Mouse (Mus musculus) kidney, postnatal 0 days (tissue): Measurements from ENCODE around the gene Pawr. TPM values are rescaled to one million over a fixed set of nuclear protein-coding genes. Genes with fewer than 3 reads are reported as not detected.

ENCODE experiments used
- ATAC-seq: fragments of 200-750 bp; cut with Nextera tagmentation; replicated peaks from 2 replicates; pipeline ENCODE4 v1.8.0; 2017; ENCODE audit warnings: low read depth, moderate number of reproducible peaks, moderate TSS enrichment, moderate library complexity; ENCODE audit not compliant: low FRiP score
- DNase-seq: peaks from one replicate; pipeline ENCODE4 v3.0.0-alpha.2; 2016; ENCODE audit warnings: low spot score
- H3K27ac ChIP-seq: fragments of 300-500 bp; sonication (generic); 2 replicates; pipeline ENCODE4 v1.5.1; 2014; ENCODE audit warnings: mild to moderate bottlenecking
- H3K27me3 ChIP-seq: fragments of 300-500 bp; sonication (generic); 2 replicates; pipeline ENCODE4 v1.6.1; 2014; ENCODE audit warnings: low read length, mixed read lengths; ENCODE audit not compliant: insufficient read depth
- H3K36me3 ChIP-seq: fragments of 300-500 bp; sonication (generic); 2 replicates; pipeline ENCODE4 v1.6.1; 2014; ENCODE audit warnings: low read length, mixed read lengths; ENCODE audit not compliant: insufficient read depth
- H3K4me1 ChIP-seq: fragments of 300-500 bp; sonication (generic); replicated peaks from 2 replicates; pipeline ENCODE4 v1.6.1; 2014; ENCODE audit warnings: antibody characterized with exemption, low read length, mixed read lengths; ENCODE audit not compliant: insufficient read depth
- H3K4me2 ChIP-seq: fragments of 300-500 bp; sonication (generic); 2 replicates; pipeline ENCODE4 v1.6.1; 2014; ENCODE audit warnings: mild to moderate bottlenecking, low read length, moderate library complexity, mixed read lengths
- H3K4me3 ChIP-seq: fragments of 300-500 bp; sonication (generic); replicated peaks from 2 replicates; pipeline ENCODE4 v1.5.1; 2014; ENCODE audit warnings: low read depth, low read length
- H3K9ac ChIP-seq: fragments of 300-500 bp; sonication (generic); 2 replicates; pipeline ENCODE4 v1.6.1; 2014; ENCODE audit warnings: low read depth, low read length
- H3K9me3 ChIP-seq: fragments of 300-500 bp; sonication (generic); replicated peaks from 2 replicates; pipeline ENCODE4 v1.6.1; 2016; ENCODE audit warnings: low read length, inconsistent platforms, mixed read lengths
- CTCF ChIP-seq: IDR thresholded peaks from 2 replicates; pipeline ENCODE4 v1.5.1; 2016; ENCODE audit warnings: antibody characterized with exemption, low read depth, mild to moderate bottlenecking, moderate library complexity
- WGBS: fragments of 180-500 bp; shearing (Covaris S2); extraction: QIAGEN DNeasy Blood & Tissue Kit; methylation state at CpG from one replicate; pipeline ENCODE4 v1.1.7; 2014; 5-methylcytosine and 5-hydroxymethylcytosine counted together
- polyA plus RNA-seq: library from polyadenylated mRNA; unstranded; fragments of >200 nt; fragmentation: Nextera tagmentation; extraction: Ambion mirVana; gene quantifications from 2 replicates; pipeline ENCODE4 v1.2.1, GENCODE M21; 2015

The Pawr gene
- polyA plus RNA-seq, 1 experiment from 2014 or later, result 28.5 TPM

DNA sequence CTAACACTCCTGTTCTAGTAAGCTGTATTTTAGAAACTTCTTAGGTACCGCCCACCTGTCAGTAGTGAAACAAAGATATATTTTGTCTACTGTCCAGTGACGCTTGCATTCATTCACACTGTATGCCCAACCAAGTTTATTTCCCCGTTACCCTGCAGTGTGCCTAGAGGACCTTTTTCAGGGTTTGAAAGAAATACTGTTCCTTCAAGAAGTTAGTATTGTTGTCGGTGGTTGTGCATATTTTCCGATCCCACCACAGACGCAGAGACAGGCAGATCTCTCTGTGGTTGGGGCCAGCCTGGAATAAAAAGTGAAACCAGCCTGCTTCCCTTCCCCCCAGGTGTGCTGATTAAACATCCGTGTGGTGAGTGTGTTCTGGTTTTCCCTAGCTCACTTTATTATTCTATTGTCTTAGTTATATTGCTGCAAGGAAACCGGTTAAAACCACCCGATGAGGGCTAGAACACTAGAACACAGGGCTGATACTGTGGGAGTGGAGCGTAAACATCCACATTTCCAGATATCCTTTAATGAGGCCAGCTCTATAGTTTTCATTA is 3.9 kb downstream of the Pawr start:
- WGBS, result 74% methylated on average over 10 of the region's 10 CpGs
- no peaks in the 10 kb centered on the region for H3K36me3 ChIP-seq
- no peak overlapping the region for H3K9ac ChIP-seq
- H3K27ac ChIP-seq, result peak overlapping the region; percentile 10; the same call in 1 of the 2 replicates
- H3K4me2 ChIP-seq, result peak overlapping the region; percentile 76; the same call in 1 of the 2 replicates
- H3K27me3 ChIP-seq, result no peaks in the 10 kb centered on the region
- no peak for TF ChIP-seq CTCF
- H3K4me3 ChIP-seq, result no peak overlapping the region
- no peak for ATAC-seq
- H3K9me3 ChIP-seq, result no peaks in the 10 kb centered on the region
- DNase-seq, result no peak
- peaks cover 12% of the 10 kb centered on the region; the same call in 1 of the 2 replicates for H3K4me1 ChIP-seq

- Histone ChIP-seq H3K36me3 (no peaks in the 10 kb centered on the region), H3K9ac (no peak overlapping the region), H3K27me3 (no peaks in the 10 kb centered on the region), H3K4me2 (0 out of 2 replicates have a peak overlapping the region, but pooled peaks have one; percentile 76), H3K4me3 (no peak overlapping the region), H3K27ac (peak overlapping the region; percentile 21; the same call in 1 of the 2 replicates), H3K9me3 (no peaks in the 10 kb centered on the region), H3K4me1 (peaks cover 8% of the 10 kb centered on the region; the same call in 1 of the 2 replicates)
- TF ChIP-seq CTCF, result 0 out of 2 replicates have a peak, but pooled peaks have one; percentile 5
- ATAC-seq (no peak), DNase-seq (peak; percentile 84)
- WGBS, result 55% methylated on average over 9 of the region's 9 CpGs
Measured at GRCm38 (mm10) chr10:108336581-108336980, 4.7 kb downstream of the Pawr start.

- no peak for TF ChIP-seq CTCF
- H3K4me3 ChIP-seq, result no peak overlapping the region
- no peaks in the 10 kb centered on the region for H3K36me3 ChIP-seq
- no peaks in the 10 kb centered on the region for H3K9me3 ChIP-seq
- H3K27me3 ChIP-seq, result no peaks in the 10 kb centered on the region
- DNase-seq (no peak), ATAC-seq (no peak)
- no peak overlapping the region for H3K9ac ChIP-seq
- WGBS, result 87% methylated on average over 22 of the region's 22 CpGs
- peaks cover 8% of the 10 kb centered on the region; the same call in 1 of the 2 replicates for H3K4me1 ChIP-seq
- H3K4me2 ChIP-seq, result no peak overlapping the region
- H3K27ac ChIP-seq, result no peak overlapping the region
Measured at GRCm38 (mm10) chr10:108338055-108338961, 6.4 kb downstream of the Pawr start.

DNA sequence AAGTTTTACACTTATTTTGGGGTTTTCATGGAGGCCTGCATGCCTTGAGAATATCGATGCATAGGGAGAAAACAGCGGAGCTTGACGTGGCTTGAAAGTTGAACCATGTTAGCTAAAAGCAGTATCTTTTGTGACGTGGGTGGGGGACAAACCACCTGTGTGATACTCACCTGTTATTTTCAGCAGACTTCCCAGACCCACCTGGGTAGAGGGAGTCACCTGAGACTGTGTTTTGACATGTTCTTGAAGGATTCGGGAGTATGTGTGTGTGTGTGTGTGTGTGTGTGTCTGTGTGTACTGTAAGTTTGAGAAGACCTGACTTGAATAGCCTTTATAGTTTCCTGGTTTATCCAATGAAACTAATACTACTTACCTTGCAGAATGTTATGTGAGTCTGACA is 7.2 kb downstream of the Pawr start:
- Histone ChIP-seq H3K4me3 (no peak overlapping the region), H3K9ac (no peak overlapping the region), H3K4me2 (no peak overlapping the region), H3K4me1 (peaks cover 8% of the 10 kb centered on the region; the same call in 1 of the 2 replicates), H3K9me3 (no peaks in the 10 kb centered on the region), H3K27me3 (no peaks in the 10 kb centered on the region), H3K36me3 (no peaks in the 10 kb centered on the region), H3K27ac (no peak overlapping the region)
- no peak for TF ChIP-seq CTCF
- 89% methylated on average over 5 of the region's 5 CpGs for WGBS
- DNase-seq (no peak), ATAC-seq (no peak)

DNA sequence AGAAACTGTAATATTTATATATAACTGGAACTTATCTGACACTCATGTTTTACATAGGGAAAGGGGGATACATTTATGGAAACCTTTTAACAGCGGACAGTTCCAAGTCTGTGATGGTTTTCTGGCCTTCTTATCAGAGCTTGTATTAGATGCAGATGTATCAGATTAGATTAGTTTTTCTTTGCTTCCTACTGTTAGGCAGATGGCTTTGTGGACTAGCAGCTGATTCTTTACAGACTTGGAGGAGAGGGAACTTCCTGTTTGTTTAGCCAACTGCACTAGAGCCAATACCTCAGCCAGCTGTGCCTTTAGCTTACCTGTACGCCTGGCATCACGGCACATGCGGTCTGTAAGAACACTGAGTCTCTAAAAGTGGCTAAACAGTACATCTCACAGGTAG is 8.0 kb downstream of the Pawr start:
- H3K9ac ChIP-seq, result no peak overlapping the region
- H3K4me2 ChIP-seq, result no peak overlapping the region
- no peaks in the 10 kb centered on the region for H3K9me3 ChIP-seq
- TF ChIP-seq CTCF, result no peak
- DNase-seq, result no peak
- no peak overlapping the region for H3K27ac ChIP-seq
- H3K4me3 ChIP-seq, result no peak overlapping the region
- H3K27me3 ChIP-seq, result no peaks in the 10 kb centered on the region
- no peak for ATAC-seq
- H3K4me1 ChIP-seq, result peaks cover 8% of the 10 kb centered on the region; the same call in 1 of the 2 replicates
- WGBS, result 91% methylated on average over 4 of the region's 4 CpGs
- H3K36me3 ChIP-seq, result no peaks in the 10 kb centered on the region

DNA sequence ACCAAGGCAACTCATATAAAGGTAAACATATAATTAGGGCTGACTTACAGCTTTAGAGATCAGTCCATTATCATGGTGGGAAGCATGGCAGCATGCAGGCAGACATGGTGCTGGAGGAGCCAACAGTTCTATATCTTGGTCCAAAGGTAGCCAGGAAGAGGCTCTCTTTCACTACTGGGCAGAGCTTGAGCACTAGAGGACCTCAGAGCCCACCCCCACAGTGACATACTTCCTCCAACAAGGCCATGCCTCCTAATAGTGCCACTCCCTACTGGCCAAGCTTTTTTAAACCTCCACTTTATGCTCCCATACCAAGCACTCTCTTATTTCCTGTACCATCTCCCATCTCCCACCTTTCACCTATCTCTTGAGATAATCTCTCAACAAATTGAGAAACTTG is 11.8 kb downstream of the Pawr start:
- Histone ChIP-seq H3K9ac (no peak overlapping the region), H3K4me3 (no peak overlapping the region), H3K27me3 (no peaks in the 10 kb centered on the region), H3K27ac (no peak overlapping the region), H3K9me3 (no peaks in the 10 kb centered on the region), H3K4me2 (no peak overlapping the region), H3K36me3 (0 out of 2 replicates have a peak, but pooled peaks cover 5% of the 10 kb centered on the region), H3K4me1 (no peaks in the 10 kb centered on the region)
- DNase-seq (no peak), ATAC-seq (no peak)
- no peak for TF ChIP-seq CTCF
